Mouse (Mus musculus): ENCODE data around the gene Hist4h4.
"Not testable (repeated sequence)": the region's sequence is repeated elsewhere in the genome, so short reads cannot be mapped to it uniquely, and the experiment has no call there.

The Hist4h4 gene

DNA sequence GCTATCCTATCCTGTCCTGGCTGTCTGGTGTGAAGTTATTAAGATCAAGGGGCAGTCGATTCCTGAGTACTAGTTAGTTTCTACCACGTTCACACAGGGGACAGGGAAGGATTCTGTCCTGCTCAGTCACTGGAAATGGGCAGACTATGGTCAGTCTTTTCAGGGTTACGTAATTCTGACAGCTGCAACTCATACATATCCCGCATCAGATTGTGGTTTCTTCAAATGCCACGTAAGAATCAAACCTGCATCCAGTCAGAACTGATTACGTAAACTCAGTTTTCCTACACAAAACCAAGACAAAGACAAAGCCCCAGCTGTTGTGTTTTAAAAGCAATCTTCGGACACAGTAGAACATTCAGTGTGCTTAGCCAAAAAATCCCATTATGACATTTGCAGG is 11.2 kb upstream of the Hist4h4 start:
- in situ Hi-C loops (cut with MseI, MboI), result no loop called here

DNA sequence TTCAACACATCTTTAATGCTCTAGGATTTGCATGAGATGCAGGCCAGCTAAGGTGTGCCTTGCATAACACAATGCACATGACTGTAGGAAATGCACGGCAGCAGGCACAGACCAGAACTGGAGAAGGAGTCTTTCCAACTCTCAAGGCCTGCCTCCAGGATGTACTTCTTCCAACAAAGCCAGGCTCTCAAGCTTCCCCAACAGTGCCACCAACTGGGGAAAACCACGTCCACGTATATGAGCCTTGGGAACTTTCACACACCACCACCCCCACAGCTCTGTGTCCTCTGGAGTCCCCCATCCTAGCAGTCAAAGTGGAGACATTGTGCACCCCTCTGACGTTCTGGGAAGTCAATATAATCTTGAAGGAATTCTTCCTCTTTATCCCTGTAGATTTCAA is 8.9 kb upstream of the Hist4h4 start:
- in situ Hi-C loops (cut with MseI, MboI), result no loop called here

GRCm38 (mm10) chr6:136811196-136811595 is 7.0 kb upstream of the Hist4h4 start:
- in situ Hi-C loops (cut with MseI, MboI), result no loop called here

- in situ Hi-C loops (cut with MseI, MboI), result no loop called here
Measured at GRCm38 (mm10) chr6:136809673-136810072, 5.5 kb upstream of the Hist4h4 start.

- in situ Hi-C loops (cut with MseI, MboI), result no loop called here
Measured at GRCm38 (mm10) chr6:136809077-136809476, 4.9 kb upstream of the Hist4h4 start.

DNA sequence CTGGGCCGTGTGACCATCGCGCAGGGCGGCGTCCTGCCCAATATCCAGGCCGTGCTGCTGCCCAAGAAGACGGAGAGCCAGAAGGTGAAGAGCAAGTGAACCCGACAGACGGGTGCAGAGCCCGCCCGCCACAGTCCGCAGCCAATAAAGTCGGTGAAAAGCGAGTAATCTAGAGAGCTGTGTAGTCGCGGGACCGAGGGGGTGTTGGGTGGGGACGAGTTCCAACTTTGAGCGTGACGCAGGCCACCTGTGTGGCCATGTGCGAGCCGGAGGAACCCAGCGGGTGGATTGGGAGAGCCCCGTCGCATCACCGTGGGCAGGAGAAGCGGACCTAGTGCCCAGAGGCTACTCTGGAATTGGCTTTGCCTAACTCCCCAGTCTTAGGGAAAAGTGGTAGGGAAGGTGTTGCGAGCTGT is 4.4 kb upstream of the Hist4h4 start:
- in situ Hi-C loops (cut with MseI, MboI), result no loop called here

GRCm38 (mm10) chr6:136808014-136808417 is 3.8 kb upstream of the Hist4h4 start, which contains the start of gene H2afj:
TSS of gene H2afj (plus strand) at chr6:136808244.
- in situ Hi-C loops (cut with MseI, MboI), result no loop called here

DNA sequence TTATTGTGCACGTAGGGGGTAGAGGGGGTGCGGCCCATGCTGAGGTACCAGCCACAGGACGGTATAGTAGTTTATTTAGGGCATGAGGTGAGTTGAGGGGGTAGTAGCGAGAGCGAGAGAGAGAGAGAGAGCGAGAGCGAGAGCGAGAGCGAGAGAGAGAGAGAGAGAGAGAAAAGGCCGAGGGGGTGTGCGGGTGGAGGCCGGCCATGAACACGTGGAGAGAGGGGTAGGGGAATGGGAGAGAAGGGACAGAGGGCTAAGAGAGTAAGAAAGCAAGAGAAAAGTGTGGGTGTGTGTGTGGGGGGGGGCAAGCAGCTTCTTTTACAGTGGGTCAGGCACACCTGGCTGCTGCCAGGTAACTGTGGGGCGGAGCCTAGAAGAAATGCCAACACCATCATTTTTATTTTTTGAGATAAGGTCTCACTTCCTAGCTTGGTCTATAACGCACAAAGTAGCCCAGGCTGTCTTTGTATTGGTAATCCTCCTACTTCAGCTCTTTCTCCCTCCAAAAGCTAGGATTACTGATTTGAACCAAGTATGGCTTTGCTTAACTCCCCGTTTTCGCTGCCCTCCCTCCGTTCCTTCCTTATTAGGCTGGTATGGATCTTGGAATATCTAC is 3.3 kb upstream of the Hist4h4 start:
- in situ Hi-C loops (cut with MseI, MboI), result no loop called here

GRCm38 (mm10) chr6:136806819-136807218 is 2.6 kb upstream of the Hist4h4 start:
- in situ Hi-C loops (cut with MseI, MboI), result no loop called here

GRCm38 (mm10) chr6:136805409-136805775 is 1.2 kb upstream of the Hist4h4 start:
- in situ Hi-C loops (cut with MseI, MboI), result no loop called here

GRCm38 (mm10) chr6:136804705-136805408 is 642 bp upstream of the Hist4h4 start:
- in situ Hi-C loops (cut with MseI, MboI), result no loop called here

DNA sequence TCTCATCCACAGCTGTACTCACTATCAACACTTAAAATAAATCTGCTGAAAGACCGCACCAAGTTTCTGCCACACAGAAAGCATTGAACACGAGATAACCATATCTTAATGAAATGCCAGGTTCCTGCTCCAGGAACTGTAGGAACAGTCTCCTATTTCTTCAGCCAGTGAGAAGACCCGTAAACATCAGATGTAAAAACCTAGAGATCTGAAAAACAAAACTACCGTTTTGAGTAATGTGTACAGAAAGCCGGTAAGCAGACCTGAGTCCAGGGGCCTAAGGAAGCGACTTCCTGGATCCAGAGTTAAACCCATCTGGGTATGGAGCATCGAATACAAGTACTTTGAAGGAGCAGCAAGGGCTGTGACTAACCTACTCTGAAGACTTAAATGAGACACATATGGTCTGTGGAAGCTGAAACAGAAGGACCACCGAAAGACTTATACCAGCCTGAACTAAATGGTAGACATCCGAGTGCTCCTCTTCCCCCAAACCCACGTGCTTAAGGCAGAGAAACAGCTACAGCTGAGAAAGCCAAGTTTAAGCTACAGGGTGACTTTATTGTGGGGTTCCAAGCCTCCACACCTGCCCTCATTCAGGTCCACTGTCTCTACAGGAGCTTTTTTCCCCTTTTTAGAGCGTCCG is 999 bp downstream of the Hist4h4 start:
- in situ Hi-C loops (cut with MseI, MboI), result no loop called here

DNA sequence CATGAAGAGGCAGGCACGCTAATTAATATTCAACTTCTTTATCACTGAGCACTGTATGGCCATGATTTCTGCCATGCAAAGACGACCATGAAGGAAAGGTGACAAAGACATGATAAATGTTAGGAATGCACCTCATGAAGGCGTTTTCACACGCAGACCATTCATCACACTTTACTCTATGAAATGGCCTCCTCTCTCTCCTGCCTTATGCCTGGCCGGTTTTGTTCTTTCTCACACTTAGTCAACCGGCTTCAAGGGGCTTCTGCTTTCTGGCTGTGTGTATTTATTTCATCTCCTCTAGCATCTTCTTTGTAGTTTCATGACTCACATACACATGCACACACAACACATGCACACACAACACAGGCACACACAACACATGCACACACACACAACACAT is 2.9 kb downstream of the Hist4h4 start:
- in situ Hi-C loops (cut with MseI, MboI), result no loop called here

GRCm38 (mm10) chr6:136800710-136801109 is 3.5 kb downstream of the Hist4h4 start:
- in situ Hi-C loops (cut with MseI, MboI), result no loop called here

DNA sequence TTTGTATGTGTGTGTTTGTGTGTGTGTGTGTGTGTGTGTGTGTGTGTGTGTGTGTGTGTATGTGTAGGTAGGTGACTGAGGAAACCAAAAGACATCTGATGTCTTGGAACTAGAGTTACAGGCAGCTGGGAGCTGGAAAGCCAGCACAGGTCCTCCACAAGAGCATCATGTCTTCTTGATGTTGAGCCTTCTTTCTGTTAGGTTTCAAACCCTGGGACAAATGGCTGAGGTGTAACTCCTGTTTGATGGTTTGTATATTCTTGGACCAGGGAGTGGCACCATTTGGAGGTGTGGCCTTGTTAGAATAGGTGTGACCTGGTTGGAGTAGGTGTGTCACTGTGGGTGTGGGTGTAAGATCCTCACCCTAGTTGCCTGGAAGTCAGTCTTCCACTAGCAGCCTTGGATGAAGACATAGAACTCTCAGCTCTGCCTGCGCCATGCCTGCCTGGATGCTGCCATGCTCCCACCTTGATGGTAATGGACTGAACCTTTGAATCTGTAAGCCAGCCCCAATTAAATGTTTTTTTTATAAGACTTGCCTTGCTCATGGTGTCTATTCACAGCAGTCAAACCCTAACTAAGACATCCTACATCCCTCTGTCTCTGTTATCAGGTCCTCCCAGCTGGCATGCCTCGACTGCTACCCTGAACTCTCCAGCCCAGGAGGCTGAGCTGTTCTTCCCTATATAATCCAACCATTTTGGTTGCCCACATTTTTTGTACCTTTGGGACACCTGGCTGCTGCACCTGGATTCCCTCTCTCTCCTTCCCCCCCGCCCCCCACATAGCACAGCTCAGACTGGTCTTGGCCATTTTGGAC is 6.1 kb downstream of the Hist4h4 start:
- in situ Hi-C loops (cut with MseI, MboI), result not testable (repeated sequence)

GRCm38 (mm10) chr6:136795850-136796249 is 8.4 kb downstream of the Hist4h4 start:
- in situ Hi-C loops (cut with MseI, MboI), result no loop called here

GRCm38 (mm10) chr6:136795110-136795509 is 9.1 kb downstream of the Hist4h4 start:
- in situ Hi-C loops (cut with MseI, MboI), result no loop called here

GRCm38 (mm10) chr6:136793831-136794525 is 10.2 kb downstream of the Hist4h4 start:
- in situ Hi-C loops (cut with MseI, MboI), result no loop called here

DNA sequence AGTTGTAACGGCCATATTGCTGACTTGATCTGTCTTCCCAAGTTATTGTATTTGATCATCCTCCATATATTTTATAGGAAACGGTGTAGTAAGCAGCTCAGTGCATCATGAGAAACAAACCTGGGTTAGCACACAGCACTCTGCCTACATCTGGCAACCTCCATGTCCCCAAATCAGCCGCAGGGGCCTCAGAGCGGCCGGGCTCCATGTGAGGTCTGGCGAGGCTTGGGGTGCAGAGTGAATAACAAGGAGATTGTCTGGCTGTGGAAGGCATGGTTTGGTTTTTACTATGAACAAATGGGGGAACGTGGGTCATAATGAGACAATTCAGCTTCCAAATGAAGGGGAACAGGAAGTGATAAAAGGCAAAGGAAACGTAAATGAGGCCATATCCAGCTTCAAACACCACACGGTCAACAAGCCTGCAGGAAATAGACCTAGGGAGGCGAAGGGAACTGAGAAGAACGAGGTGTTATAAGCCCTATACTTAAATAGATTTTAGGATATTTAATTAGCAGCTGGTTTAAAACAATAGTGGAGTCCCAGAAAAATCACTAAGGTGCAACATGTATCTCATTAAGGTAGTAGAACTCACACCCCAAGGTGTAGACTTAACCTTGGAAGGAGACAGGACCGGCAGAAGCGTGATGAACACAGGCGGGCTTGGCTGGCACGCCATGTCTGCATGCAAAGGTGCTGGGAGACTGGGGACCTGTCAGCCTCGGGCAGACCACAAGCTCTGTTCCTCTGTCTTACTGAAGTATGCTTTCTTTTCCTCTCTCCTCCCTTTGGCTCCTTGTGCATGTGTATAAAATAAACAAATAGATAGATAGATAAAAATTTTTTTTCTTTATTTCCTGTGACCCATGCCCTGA is 11.1 kb downstream of the Hist4h4 start:
- in situ Hi-C loops (cut with MseI, MboI), result no loop called here

GRCm38 (mm10) chr6:136789391-136789971 is 14.7 kb downstream of the Hist4h4 start:
- in situ Hi-C loops (cut with MseI, MboI), result no loop called here
